Mouse (Mus musculus): ENCODE results near the gene Tmem19. TPM values are rescaled to one million over a fixed set of nuclear protein-coding genes. Genes with fewer than 3 reads are reported as not detected.
A peak's percentile ranks its signal among the peaks of the same experiment; 100 is the strongest.
"Not testable (repeated sequence)": the region's sequence is repeated elsewhere in the genome, so short reads cannot be mapped to it uniquely, and the experiment has no call there.

The Tmem19 gene
- polyA plus RNA-seq, 1 experiment from 2014 or later, result 40.5 TPM

DNA sequence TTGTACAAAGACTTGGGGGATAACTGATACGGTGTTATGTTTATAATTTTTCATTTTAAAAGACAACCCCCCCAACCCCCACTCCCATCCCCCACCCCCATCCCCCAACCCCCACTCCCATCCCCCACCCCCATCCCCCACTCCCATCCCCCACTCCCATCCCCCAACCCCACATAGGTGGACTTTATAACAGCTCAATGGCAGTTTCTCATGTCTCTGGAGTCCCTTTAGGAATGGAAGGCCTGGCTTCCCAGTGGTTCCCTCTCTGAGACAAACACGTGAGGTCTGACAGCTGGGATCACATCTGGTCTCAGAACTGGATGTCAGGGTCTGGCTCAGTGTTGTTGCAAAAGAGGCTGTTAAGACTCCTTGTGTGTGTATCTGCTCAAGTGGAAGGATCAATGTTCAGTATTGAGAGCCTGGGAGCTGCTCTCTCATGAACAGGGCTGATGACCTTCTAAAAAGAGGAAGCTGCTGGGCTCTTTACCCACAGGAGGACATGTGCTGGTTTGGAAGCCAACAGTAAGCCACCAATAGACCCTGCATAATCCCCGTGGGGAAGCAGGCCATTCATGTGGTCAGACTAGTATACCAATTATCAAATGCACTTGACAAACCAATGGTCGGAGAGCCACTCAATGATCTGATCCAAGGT, 19.4 kb downstream of the Tmem19 start:
- no peaks in the 10 kb centered on the region for H3K9me3 ChIP-seq
- no peak overlapping the region for H3K4me2 ChIP-seq (replicated peaks)
- no peaks in the 10 kb centered on the region for H3K4me1 ChIP-seq
- no peak overlapping the region for H3K27ac ChIP-seq (replicated peaks)
- H3K36me3 ChIP-seq, result peaks cover 39% of the 10 kb centered on the region
- WGBS, result 84% methylated on average over 4 of the region's 4 CpGs
- no peaks in the 10 kb centered on the region for H3K27me3 ChIP-seq
- ATAC-seq (replicated peaks), result no peak
- H3K4me3 ChIP-seq, result no peak overlapping the region
- no peak overlapping the region for H3K9ac ChIP-seq (replicated peaks)

- WGBS, result 95% methylated on average over 7 of the region's 7 CpGs
- Histone ChIP-seq H3K36me3 (peaks cover 30% of the 10 kb centered on the region), H3K4me2 (replicated peaks) (no peak overlapping the region), H3K27me3 (no peaks in the 10 kb centered on the region), H3K4me1 (no peaks in the 10 kb centered on the region), H3K9ac (replicated peaks) (no peak overlapping the region), H3K4me3 (no peak overlapping the region), H3K9me3 (no peaks in the 10 kb centered on the region), H3K27ac (replicated peaks) (no peak overlapping the region)
- ATAC-seq (replicated peaks), result no peak
These were observed 22.4 kb downstream of the Tmem19 start for GRCm38 (mm10) chr10:115339820-115340328.

DNA sequence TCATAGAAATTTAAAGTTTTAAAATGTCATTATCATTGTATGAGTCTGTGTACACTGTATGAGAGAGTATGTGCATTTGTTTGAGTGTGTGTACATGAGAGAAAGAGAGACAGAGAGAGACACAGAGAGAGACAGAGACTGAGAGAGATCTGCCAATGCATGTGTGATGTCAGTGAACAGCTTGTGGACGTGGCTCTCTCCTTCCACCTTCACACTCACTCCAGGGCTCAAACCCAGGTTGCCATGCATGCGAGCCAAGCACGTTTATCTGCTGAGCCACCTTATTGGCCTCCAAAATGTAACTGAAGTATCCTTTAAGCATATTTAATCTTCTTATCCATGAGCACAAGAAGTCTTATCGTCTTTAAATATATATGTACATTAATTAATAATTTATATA, 25.4 kb downstream of the Tmem19 start:
- no peak overlapping the region for H3K27ac ChIP-seq (replicated peaks)

DNA sequence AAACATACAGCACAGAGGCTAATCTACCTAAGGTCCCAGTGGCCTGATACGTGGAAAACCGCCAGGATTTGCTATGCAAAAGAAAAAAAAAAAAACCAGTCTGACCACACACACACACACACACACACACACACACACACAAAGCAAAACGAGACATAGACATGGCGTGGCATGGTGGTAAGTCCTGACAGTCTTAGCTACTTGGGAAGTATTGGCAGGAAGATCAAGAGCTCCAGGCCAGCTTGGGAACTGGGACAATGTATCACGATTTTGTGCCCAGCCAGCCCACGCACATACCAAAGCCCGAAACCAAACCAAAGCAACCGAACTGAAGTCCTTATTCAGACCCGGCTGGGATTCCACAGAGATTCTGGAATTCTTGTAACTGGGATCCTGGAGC, 28.8 kb downstream of the Tmem19 start:
- ATAC-seq (replicated peaks), result no peak
- 81% methylated on average over 9 of the region's 9 CpGs for WGBS
- H3K27me3 ChIP-seq, result no peaks in the 10 kb centered on the region
- H3K9ac ChIP-seq (replicated peaks), result no peak overlapping the region
- no peak overlapping the region for H3K27ac ChIP-seq (replicated peaks)
- no peaks in the 10 kb centered on the region for H3K4me1 ChIP-seq
- H3K4me2 ChIP-seq (replicated peaks), result no peak overlapping the region
- no peaks in the 10 kb centered on the region for H3K36me3 ChIP-seq
- no peak overlapping the region for H3K4me3 ChIP-seq
- H3K9me3 ChIP-seq, result no peaks in the 10 kb centered on the region

More for the DNA sequence above, 25.4 kb downstream of the Tmem19 start:
- no peaks in the 10 kb centered on the region for H3K4me1 ChIP-seq
- no peak overlapping the region for H3K4me2 ChIP-seq (replicated peaks)
- no peaks in the 10 kb centered on the region for H3K9me3 ChIP-seq
- 83% methylated on average over 4 of the region's 4 CpGs for WGBS
- H3K9ac ChIP-seq (replicated peaks), result no peak overlapping the region
- H3K36me3 ChIP-seq, result peaks cover 19% of the 10 kb centered on the region
- no peak overlapping the region for H3K4me3 ChIP-seq
- no peak for ATAC-seq (replicated peaks)
- no peaks in the 10 kb centered on the region for H3K27me3 ChIP-seq

- no peak for ATAC-seq (replicated peaks)
- Histone ChIP-seq H3K9me3 (no peaks in the 10 kb centered on the region), H3K27me3 (no peaks in the 10 kb centered on the region), H3K4me3 (no peak overlapping the region), H3K27ac (replicated peaks) (no peak overlapping the region), H3K4me2 (replicated peaks) (no peak overlapping the region), H3K4me1 (no peaks in the 10 kb centered on the region), H3K9ac (replicated peaks) (no peak overlapping the region), H3K36me3 (no peaks in the 10 kb centered on the region)
- 84% methylated on average over 4 of the region's 4 CpGs for WGBS
These were observed 29.3 kb downstream of the Tmem19 start for GRCm38 (mm10) chr10:115332997-115333396.

DNA sequence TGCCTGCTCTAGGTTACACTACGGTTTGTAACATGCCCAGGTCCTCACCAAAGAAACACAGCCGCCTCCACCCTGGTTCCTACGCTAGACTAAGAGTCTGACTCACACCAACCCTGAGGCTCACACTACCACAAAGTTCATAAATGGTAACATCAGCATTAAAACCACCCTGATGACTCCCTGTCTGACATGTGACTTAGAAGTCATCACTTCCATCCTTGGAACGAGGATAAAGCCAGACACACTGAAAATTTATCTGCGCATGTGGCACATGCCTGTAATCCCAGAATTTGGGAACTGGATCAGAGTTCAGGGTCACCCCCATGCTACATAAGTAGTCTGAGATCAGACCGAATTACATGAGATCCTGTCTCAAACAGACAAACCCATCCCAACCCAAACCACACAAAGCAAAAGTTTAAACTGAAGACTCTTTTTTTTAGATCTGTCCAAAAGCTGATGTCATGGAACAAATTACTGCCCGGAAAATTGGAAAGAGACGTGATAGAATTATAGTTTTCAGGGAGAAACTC, 29.8 kb downstream of the Tmem19 start:
- no peak for ATAC-seq (replicated peaks)

DNA sequence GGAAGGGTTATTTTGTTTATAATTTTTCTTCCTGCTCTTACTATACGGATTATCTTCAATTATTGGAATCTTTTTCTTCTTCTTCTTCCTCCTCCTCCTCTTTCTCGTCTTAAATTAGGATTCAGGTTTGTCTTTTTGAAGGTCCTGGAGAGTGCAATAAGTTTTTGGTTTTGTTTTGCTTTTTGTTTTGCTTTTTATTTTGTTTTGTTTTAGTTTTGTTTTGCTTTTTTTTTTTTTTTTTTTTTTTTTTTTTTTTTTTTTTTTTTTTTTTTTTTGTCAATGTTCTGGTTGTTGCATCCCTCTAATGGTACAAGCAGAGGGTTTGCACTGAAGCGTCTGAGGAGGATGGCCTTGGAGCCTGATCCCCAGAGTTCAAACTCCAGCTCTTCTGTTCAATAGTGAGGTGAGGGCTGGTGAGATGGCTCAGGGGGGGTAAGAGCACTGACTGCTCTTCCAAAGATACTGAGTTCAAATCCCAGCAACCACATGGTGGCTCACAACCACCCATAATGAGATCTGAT, 33.2 kb downstream of the Tmem19 start:
- Histone ChIP-seq H3K9me3 (no peaks in the 10 kb centered on the region), H3K36me3 (no peaks in the 10 kb centered on the region), H3K27me3 (no peaks in the 10 kb centered on the region), H3K4me3 (no peak overlapping the region), H3K4me1 (no peaks in the 10 kb centered on the region), H3K4me2 (replicated peaks) (no peak overlapping the region), H3K9ac (replicated peaks) (no peak overlapping the region), H3K27ac (replicated peaks) (no peak overlapping the region)
- 88% methylated on average over 3 of the region's 3 CpGs for WGBS
- no peak for ATAC-seq (replicated peaks)

More for the DNA sequence above, 29.8 kb downstream of the Tmem19 start:
- no peak overlapping the region for H3K4me3 ChIP-seq
- no peaks in the 10 kb centered on the region for H3K27me3 ChIP-seq
- no peak overlapping the region for H3K4me2 ChIP-seq (replicated peaks)
- H3K27ac ChIP-seq (replicated peaks), result no peak overlapping the region
- H3K9ac ChIP-seq (replicated peaks), result no peak overlapping the region
- no peaks in the 10 kb centered on the region for H3K9me3 ChIP-seq
- H3K4me1 ChIP-seq, result no peaks in the 10 kb centered on the region
- WGBS, result 88% methylated on average over 8 of the region's 8 CpGs
- no peaks in the 10 kb centered on the region for H3K36me3 ChIP-seq

DNA sequence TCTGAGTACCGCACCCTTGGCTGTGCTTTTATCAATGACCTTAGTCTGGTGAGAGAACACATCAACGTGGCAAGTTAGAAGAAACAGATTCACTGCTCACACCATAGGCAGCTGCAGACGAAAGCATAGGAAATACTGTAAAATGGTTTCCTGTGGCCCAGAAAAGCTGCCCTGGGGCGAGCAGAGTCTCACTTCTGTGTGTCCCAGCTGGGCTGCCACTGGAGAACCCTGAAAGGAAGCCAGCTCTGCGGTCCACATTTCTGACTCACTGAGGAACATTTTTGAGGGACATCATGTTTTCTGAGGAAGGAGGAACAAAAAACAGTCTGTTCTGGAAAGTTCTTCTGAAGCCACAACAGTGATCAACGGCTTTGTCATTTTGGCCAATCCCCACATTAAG, 33.8 kb downstream of the Tmem19 start:
- Histone ChIP-seq H3K27me3 (no peaks in the 10 kb centered on the region), H3K9me3 (no peaks in the 10 kb centered on the region), H3K4me2 (replicated peaks) (no peak overlapping the region), H3K9ac (replicated peaks) (no peak overlapping the region), H3K4me3 (no peak overlapping the region), H3K4me1 (no peaks in the 10 kb centered on the region), H3K36me3 (no peaks in the 10 kb centered on the region), H3K27ac (replicated peaks) (no peak overlapping the region)
- 85% methylated on average over 6 of the region's 6 CpGs for WGBS
- no peak for ATAC-seq (replicated peaks)

DNA sequence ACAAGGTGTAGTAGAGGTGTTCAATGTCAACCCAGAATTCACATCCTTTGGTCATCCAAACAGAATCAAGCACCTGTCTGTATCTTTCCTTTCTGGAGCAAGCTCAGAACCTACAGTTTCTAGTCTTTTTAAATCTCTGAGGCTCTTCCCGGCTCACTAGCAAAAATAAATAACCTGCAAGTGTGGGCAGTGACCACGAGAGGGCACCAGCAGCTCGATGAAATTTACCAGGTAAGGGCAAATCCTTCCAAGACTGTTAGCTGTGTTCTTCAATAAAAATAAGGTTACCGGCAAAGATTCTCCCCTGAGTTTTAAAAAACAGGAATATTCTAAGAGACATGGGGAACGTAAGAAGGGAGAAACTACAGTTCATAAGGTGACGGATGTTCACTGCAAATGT, 39.0 kb downstream of the Tmem19 start:
- WGBS, result 8% methylated on average over 6 of the region's 6 CpGs
- no peak overlapping the region for H3K27ac ChIP-seq (replicated peaks)
- H3K36me3 ChIP-seq, result no peaks in the 10 kb centered on the region
- H3K4me1 ChIP-seq, result no peaks in the 10 kb centered on the region
- 0 out of 2 replicates have a peak, but pooled peaks have one; percentile 29 for ATAC-seq (replicated peaks)
- no peak overlapping the region for H3K4me2 ChIP-seq (replicated peaks)
- no peak overlapping the region for H3K4me3 ChIP-seq
- no peak overlapping the region for H3K9ac ChIP-seq (replicated peaks)
- H3K9me3 ChIP-seq, result no peaks in the 10 kb centered on the region
- H3K27me3 ChIP-seq, result 0 out of 2 replicates have a peak, but pooled peaks cover 5% of the 10 kb centered on the region

GRCm38 (mm10) chr10:115321317-115322035, 40.8 kb downstream of the Tmem19 start:
- Histone ChIP-seq H3K4me2 (replicated peaks) (no peak overlapping the region), H3K27me3 (0 out of 2 replicates have a peak, but pooled peaks cover 5% of the 10 kb centered on the region), H3K9ac (replicated peaks) (no peak overlapping the region), H3K9me3 (no peaks in the 10 kb centered on the region), H3K36me3 (no peaks in the 10 kb centered on the region), H3K4me1 (peaks cover under 1% of the 10 kb centered on the region; the same call in 1 of the 2 replicates), H3K4me3 (no peak overlapping the region), H3K27ac (replicated peaks) (no peak overlapping the region)
- no peak for ATAC-seq (replicated peaks)
- WGBS, result 60% methylated on average over 5 of the region's 5 CpGs

- not testable (repeated sequence) for H3K9ac ChIP-seq (replicated peaks); ATAC-seq (replicated peaks); H3K36me3 ChIP-seq; H3K4me3 ChIP-seq; H3K27ac ChIP-seq (replicated peaks); H3K9me3 ChIP-seq; H3K4me2 ChIP-seq (replicated peaks); H3K27me3 ChIP-seq
- 77% methylated on average over 3 of the region's 3 CpGs for WGBS
- H3K4me1 ChIP-seq, result peaks cover 13% of the 10 kb centered on the region
These were observed 43.9 kb downstream of the Tmem19 start for GRCm38 (mm10) chr10:115318388-115318787.

- Histone ChIP-seq H3K4me3 (peak overlapping the region; percentile 97), H3K36me3 (0 out of 2 replicates have a peak, but pooled peaks cover under 1% of the 10 kb centered on the region), H3K4me1 (peaks cover 31% of the 10 kb centered on the region), H3K27ac (replicated peaks) (peak overlapping the region; percentile 96), H3K9ac (replicated peaks) (peak overlapping the region; percentile 95; the same call in 1 of the 2 replicates), H3K27me3 (no peaks in the 10 kb centered on the region), H3K4me2 (replicated peaks) (peak overlapping the region; percentile 75), H3K9me3 (no peaks in the 10 kb centered on the region)
- no peak for ATAC-seq (replicated peaks)
- WGBS, result 59% methylated on average over 11 of the region's 11 CpGs
These were observed 46.0 kb downstream of the Tmem19 start for GRCm38 (mm10) chr10:115316313-115316712.

Measured in forebrain, embryonic 15.5 days (tissue).